Mouse (Mus musculus) heart, postnatal 0 days (tissue): ENCODE measurements around the gene Rnf43. TPM values are rescaled to one million over a fixed set of nuclear protein-coding genes. Genes with fewer than 3 reads are reported as not detected.

Source experiments
- ATAC-seq: fragments of 200-750 bp; cut with Nextera tagmentation; 2 replicates; pipeline ENCODE4 v1.8.0; 2017; ENCODE audit warnings: low read depth, moderate number of reproducible peaks, moderate library complexity; ENCODE audit not compliant: insufficient read depth
- DNase-seq: peaks from one replicate; pipeline ENCODE4 v3.0.0-alpha.2; 2016; ENCODE audit warnings: low spot score
- H3K27ac ChIP-seq: fragments of 300-500 bp; sonication (generic); 2 replicates; pipeline ENCODE4 v1.5.1; 2014; ENCODE audit warnings: low read depth, mild to moderate bottlenecking
- H3K27me3 ChIP-seq: fragments of 300-500 bp; sonication (generic); 2 replicates; pipeline ENCODE4 v1.6.1; 2014; ENCODE audit warnings: low read length, mixed read lengths; ENCODE audit not compliant: control insufficient read depth, insufficient read depth
- H3K36me3 ChIP-seq: fragments of 300-500 bp; sonication (generic); replicated peaks from 2 replicates; pipeline ENCODE4 v1.6.1; 2014; ENCODE audit warnings: low read length, mixed read lengths; ENCODE audit not compliant: control insufficient read depth, insufficient read depth
- H3K4me1 ChIP-seq: fragments of 300-500 bp; sonication (generic); 2 replicates; pipeline ENCODE4 v1.6.1; 2014; ENCODE audit warnings: antibody characterized with exemption; ENCODE audit not compliant: control insufficient read depth, insufficient read depth
- H3K4me2 ChIP-seq: fragments of 300-500 bp; sonication (generic); 2 replicates; pipeline ENCODE4 v1.6.1; 2014; ENCODE audit warnings: low read depth, mild to moderate bottlenecking, low read length, moderate library complexity
- H3K4me3 ChIP-seq: fragments of 300-500 bp; sonication (generic); 2 replicates; pipeline ENCODE4 v1.5.1; 2014; ENCODE audit warnings: low read depth, low read length
- H3K9ac ChIP-seq: fragments of 300-500 bp; sonication (generic); replicated peaks from 2 replicates; pipeline ENCODE4 v1.6.1; 2014; ENCODE audit warnings: low read depth, low read length, mixed read lengths
- H3K9me3 ChIP-seq: fragments of 300-500 bp; sonication (generic); replicated peaks from 2 replicates; pipeline ENCODE4 v1.6.1; 2016; ENCODE audit warnings: low read length; ENCODE audit not compliant: control insufficient read depth
- CTCF ChIP-seq: IDR thresholded peaks from 2 replicates; pipeline ENCODE4 v1.5.1; 2016; ENCODE audit warnings: antibody characterized with exemption, control low read depth, low read depth
- EP300 ChIP-seq: IDR thresholded peaks from 2 replicates; pipeline ENCODE4 v1.6.1; 2016; ENCODE audit warnings: antibody characterized with exemption, low read depth
- WGBS: fragments of 180-500 bp; shearing (Covaris S2); extraction: QIAGEN DNeasy Blood & Tissue Kit; methylation state at CpG from one replicate; pipeline ENCODE4 v1.1.7; 2014; 5-methylcytosine and 5-hydroxymethylcytosine counted together
- polyA plus RNA-seq: library from polyadenylated mRNA; unstranded; fragments of >200 nt; fragmentation: Nextera tagmentation; extraction: Ambion mirVana; gene quantifications from 2 replicates; pipeline ENCODE4 v1.2.1, GENCODE M21; 2015
- total RNA-seq: library from RNA; depleted of rRNA; stranded (reverse); fragments of >200 nt; gene quantifications from 2 replicates; pipeline ENCODE4 v1.2.3, GENCODE M21; 2014; ENCODE audit warnings: low replicate concordance; rRNA removed

The Rnf43 gene
- total RNA-seq (0.19 and 0.73 TPM in 2 replicates), polyA plus RNA-seq (0.25 and 0.48 TPM in 2 replicates)

- no peaks in the 10 kb centered on the region for H3K9me3 ChIP-seq
- ATAC-seq (peak; percentile 74; the same call in 1 of the 2 replicates), DNase-seq (peak; percentile 83)
- no peak within 1 kb of the TSS for H3K9ac ChIP-seq
- peak within 1 kb of the TSS; percentile 52 for H3K4me2 ChIP-seq
- peaks cover 15% of the 10 kb centered on the region for H3K27me3 ChIP-seq
- H3K4me1 ChIP-seq: no peaks in the 10 kb centered on the region
- H3K27ac ChIP-seq: no peak within 1 kb of the TSS
- WGBS: 1% methylated on average over 8 of the region's 8 CpGs
- TF ChIP-seq CTCF (peak; percentile 86), EP300 (no peak)
- peak within 1 kb of the TSS; percentile 34 for H3K4me3 ChIP-seq
- no peaks in the 10 kb centered on the region for H3K36me3 ChIP-seq
Observed at GRCm38 (mm10) chr11:87662407-87662806, at the start of gene Rnf43. Rnf43 (plus strand) TSS chr11:87662722.

- Histone ChIP-seq H3K9me3 (no peaks in the 10 kb centered on the region), H3K4me2 (no peak overlapping the region), H3K9ac (no peak overlapping the region), H3K27ac (no peak overlapping the region), H3K4me3 (no peak overlapping the region), H3K36me3 (peaks cover 89% of the 10 kb centered on the region), H3K4me1 (no peaks in the 10 kb centered on the region), H3K27me3 (no peaks in the 10 kb centered on the region)
- ATAC-seq (no peak), DNase-seq (no peak)
- WGBS: 84% methylated on average over 7 of the region's 7 CpGs
- TF ChIP-seq EP300: no peak
- TF ChIP-seq CTCF: no peak
Observed at GRCm38 (mm10) chr11:87613972-87614371, 48.5 kb upstream of the Rnf43 start.

GRCm38 (mm10) chr11:87615551-87615950, 47.0 kb upstream of the Rnf43 start:
- Histone ChIP-seq H3K4me2 (no peak overlapping the region), H3K36me3 (peaks cover 84% of the 10 kb centered on the region), H3K9me3 (no peaks in the 10 kb centered on the region), H3K27me3 (no peaks in the 10 kb centered on the region), H3K27ac (no peak overlapping the region), H3K9ac (no peak overlapping the region), H3K4me3 (no peak overlapping the region), H3K4me1 (no peaks in the 10 kb centered on the region)
- TF ChIP-seq CTCF (no peak), EP300 (no peak)
- 90% methylated on average over 5 of the region's 5 CpGs for WGBS
- ATAC-seq (no peak), DNase-seq (no peak)

GRCm38 (mm10) chr11:87615952-87616351, 46.6 kb upstream of the Rnf43 start:
- no peak for ATAC-seq
- no peaks in the 10 kb centered on the region for H3K9me3 ChIP-seq
- TF ChIP-seq EP300: no peak
- no peak for TF ChIP-seq CTCF
- H3K36me3 ChIP-seq: peaks cover 83% of the 10 kb centered on the region
- WGBS: 95% methylated on average over 2 of the region's 2 CpGs
- no peaks in the 10 kb centered on the region for H3K4me1 ChIP-seq
- H3K4me3 ChIP-seq: no peak overlapping the region
- H3K4me2 ChIP-seq: no peak overlapping the region
- DNase-seq: no peak
- H3K9ac ChIP-seq: no peak overlapping the region
- H3K27ac ChIP-seq: no peak overlapping the region
- H3K27me3 ChIP-seq: no peaks in the 10 kb centered on the region

DNA sequence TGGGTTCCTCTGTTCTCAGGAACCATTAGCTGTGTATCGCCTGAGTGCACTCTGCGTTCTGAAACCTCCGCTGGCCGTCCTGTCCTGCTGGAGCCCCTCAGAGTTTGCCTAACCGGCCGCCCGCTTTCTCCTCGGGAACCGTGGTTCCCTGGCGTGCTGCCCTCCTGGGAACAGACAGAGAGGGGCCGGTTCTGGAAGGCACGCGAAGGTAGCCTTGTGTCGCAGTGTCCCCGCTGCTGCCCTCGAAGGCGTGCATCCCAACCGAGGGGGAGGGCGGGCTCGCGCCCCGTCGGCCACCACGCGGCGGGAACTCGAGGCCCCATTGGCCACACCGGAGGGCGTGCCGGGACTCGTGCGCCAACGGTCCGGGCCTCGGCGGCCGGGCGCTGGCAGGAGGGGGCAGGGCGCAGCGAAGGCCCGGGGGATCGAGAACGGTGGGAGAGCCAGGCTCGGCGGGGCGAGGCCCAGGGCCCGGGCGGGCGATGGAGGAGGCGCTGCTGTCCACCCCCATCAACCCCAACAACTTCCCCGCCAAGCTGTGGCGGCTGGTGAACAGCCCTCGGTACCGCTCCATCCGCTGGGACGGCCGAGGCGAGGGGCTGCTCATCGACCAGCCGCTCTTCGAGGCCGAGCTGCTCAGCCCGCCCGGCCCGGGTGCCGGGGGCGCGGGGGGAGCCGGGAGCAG, 45.6 kb upstream of the Rnf43 start, which contains the start of gene Hsf5:
Gene Hsf5 (plus strand): TSS at position 375 of the 685 bp plus-strand sequence.
- Histone ChIP-seq H3K27ac (no peak within 1 kb of the TSS), H3K36me3 (peaks cover 73% of the 10 kb centered on the region), H3K9me3 (no peaks in the 10 kb centered on the region), H3K4me3 (no peak within 1 kb of the TSS), H3K27me3 (no peaks in the 10 kb centered on the region), H3K9ac (no peak within 1 kb of the TSS), H3K4me2 (no peak within 1 kb of the TSS), H3K4me1 (no peaks in the 10 kb centered on the region)
- DNase-seq (no peak), ATAC-seq (no peak)
- TF ChIP-seq EP300 (no peak), CTCF (no peak)
- 87% methylated on average over 54 of the region's 69 CpGs for WGBS
